Mouse (Mus musculus): ENCODE data around the gene Aff3.

Aff3 gene

DNA sequence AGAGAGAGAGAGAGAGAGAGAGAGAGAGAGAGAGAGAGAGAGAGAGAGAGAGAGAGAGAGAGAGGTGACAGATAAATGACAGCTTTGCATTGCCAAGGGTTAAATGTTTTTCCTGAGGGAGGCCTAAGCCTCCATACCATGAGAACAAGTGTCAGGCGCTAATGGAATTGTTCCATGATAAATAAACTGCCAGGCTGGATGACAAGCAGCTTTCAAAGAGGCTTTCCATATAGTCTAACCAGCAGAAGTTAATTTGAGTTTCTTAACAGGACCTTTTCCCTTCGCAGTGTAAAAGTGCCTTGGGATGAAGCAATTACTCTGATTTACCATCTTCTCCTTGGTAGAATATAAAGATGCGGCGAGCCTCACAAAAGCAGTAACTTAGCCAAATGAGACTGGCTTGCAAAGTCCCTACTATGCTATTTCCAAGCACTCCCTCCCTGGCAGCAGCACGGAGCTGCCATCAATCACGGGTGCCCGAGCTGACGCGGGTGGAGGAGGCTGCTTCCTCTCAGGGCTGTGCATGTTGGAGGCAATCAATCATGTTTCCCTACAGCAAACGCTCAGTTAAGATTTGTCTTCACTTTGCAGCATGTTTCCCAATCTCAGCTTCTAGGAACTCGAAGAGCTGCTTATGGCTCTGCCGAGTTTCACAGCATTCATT, 119.3 kb downstream of the Aff3 start:
- WGBS, result 35% methylated on average over 12 of the region's 12 CpGs

GRCm38 (mm10) chr1:38544501-38544900, 120.3 kb downstream of the Aff3 start:
- 70% methylated on average over 3 of the region's 3 CpGs for WGBS

GRCm38 (mm10) chr1:38541536-38541935, 123.2 kb downstream of the Aff3 start:
- 68% methylated on average over 4 of the region's 4 CpGs for WGBS

GRCm38 (mm10) chr1:38536929-38537540, 127.7 kb downstream of the Aff3 start:
- WGBS, result 92% methylated on average over 16 of the region's 16 CpGs

DNA sequence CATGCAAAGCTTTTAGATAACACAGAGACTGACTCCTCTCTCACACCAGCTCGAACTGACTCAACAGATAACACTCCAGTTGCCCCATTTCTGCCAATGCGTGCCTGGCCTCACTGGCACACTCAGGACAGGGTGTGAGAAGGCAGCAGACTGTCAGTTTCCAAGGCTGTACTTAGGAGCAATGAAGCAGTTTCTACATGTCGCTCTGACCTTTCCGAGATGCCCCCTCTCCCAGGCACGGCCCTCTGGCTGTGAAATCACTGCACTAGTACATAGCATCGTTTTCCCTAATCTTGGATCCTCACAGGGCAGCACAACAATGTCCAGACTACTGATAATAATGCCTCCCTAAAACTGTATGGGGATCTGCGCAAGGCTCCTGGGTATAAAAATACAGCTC, 132.2 kb downstream of the Aff3 start:
- WGBS, result 93% methylated on average over 7 of the region's 7 CpGs

DNA sequence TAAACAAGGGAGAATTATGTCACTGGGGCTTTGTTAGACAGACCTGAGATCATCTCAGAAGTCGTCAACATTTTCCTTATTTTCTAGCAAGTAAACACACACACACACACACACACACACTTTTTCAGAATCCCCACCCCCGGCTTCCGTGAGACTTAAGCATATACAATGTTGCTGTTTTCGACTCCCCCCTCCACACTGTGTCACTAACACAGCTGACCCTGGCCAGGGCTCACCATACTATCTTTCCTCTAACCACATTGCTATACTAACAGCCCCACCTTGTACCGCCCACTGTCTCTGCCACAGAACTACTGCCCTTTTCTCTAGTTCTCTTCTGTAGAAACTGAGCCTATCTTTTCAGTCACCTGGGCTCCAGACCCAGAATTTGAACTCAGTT, 136.1 kb downstream of the Aff3 start:
- 89% methylated on average over 5 of the region's 5 CpGs for WGBS

- 88% methylated on average over 5 of the region's 5 CpGs for WGBS
These were observed 138.2 kb downstream of the Aff3 start for GRCm38 (mm10) chr1:38526568-38526967.

GRCm38 (mm10) chr1:38521651-38522050, 143.1 kb downstream of the Aff3 start:
- WGBS, result 95% methylated on average over 11 of the region's 11 CpGs

DNA sequence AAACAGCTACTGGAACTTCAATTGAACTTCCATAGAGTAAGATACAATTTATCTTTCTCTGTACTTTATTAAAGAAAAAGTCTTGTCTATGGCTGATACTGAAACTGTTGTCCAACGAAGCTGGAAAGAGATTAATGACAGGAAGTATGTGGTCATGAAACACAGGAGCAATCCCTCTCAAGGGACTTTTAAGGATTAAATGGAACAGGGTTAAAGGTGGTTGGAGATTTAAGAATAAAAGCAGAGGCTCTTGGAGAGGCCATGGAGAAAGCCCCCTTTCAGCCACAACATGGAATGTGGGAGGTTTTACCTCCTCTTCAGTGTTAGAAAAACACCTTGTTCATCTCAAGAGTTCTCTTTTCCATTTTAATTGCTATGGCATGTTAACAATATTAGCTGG, 148.5 kb downstream of the Aff3 start:
- 67% methylated on average over 1 of the region's 1 CpGs for WGBS

- 58% methylated on average over 4 of the region's 4 CpGs for WGBS
These were observed 150.1 kb downstream of the Aff3 start for GRCm38 (mm10) chr1:38514634-38515011.

DNA sequence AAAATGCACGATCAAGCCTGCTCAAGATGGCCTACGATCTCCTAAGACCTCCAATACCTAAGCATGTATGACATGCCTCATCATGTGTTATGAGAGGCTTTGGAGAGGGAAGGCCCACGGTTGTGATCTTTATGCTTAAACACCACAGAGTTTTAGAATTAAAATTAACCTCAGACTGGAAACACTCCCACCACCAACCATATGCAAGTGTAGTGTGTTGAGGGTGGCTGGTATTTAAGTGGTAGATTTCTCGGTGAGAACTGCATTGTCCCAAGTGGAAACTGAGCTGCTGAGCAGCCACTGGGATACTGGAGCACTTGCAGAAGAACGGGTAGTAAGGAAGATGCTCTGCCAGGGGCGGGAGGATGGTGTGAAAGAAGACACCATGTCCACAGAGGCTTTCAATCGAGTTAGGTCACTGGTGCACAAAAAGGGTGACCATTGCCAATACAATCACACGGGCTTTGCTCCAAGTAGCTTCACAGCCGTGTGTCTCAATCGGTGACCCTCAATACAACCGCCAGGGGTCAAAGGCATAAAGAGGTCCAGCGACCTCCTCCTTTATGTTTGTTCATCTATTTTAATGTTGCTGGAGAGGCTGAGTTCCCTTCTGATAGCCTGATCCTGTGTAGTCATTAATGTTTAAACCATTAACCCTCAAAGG, 150.7 kb downstream of the Aff3 start:
- 63% methylated on average over 12 of the region's 12 CpGs for WGBS

DNA sequence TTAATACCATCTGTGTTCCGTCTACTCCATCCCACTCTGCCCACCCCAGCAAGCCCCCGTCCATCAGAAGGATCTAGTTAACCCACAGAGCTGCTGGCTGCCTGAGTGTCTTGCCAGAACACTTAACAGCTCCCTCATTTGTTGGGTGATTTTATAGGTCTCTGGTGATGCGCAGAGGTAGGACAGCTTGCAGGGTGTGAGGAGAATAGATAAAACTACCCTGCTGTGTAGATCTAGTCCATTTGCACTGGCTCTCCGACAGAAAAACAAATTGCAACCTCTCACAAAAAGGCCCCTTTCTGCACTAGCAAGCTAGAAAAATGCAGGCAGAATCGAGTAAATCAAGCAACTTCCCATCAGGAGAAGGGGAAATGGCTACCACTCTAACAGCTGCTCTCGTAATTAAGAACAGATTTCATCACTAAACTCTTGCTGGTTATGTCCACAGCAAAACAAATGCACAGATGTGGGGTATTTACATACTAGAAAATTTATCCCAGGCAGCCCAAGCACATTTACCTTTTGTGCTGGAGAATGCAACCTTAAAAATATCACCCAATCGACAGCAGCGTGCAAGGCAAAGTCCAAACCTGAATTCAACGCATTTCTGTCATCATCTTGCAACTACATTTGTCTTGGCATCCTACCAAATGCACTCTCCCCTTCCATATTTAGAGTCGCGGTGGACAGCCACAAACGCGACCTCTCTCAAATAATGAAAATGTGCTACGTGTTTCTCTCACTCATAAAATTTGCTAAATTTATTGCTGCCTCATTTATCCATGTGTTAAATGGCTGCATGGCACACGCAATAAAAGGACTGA, 152.3 kb downstream of the Aff3 start:
- WGBS, result 55% methylated on average over 15 of the region's 15 CpGs

DNA sequence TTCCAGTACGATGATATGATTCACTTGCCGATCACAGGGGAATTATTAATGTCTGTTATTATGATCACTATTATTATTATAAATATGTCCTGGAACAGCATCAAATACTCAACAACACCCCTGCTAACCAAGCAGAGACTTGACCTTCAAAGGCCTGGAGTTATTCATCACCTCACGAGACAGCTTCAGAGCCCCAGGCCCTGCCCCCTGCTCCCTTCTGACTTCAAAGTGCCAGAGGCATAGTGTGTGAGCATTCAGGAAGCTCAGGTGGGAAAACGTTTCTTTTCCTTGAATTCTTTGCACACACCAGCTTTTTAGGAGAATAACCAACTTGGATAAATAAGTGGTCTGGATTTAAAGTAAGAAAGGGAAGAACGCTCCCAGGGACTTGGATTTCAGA, 153.7 kb downstream of the Aff3 start:
- 75% methylated on average over 5 of the region's 5 CpGs for WGBS

DNA sequence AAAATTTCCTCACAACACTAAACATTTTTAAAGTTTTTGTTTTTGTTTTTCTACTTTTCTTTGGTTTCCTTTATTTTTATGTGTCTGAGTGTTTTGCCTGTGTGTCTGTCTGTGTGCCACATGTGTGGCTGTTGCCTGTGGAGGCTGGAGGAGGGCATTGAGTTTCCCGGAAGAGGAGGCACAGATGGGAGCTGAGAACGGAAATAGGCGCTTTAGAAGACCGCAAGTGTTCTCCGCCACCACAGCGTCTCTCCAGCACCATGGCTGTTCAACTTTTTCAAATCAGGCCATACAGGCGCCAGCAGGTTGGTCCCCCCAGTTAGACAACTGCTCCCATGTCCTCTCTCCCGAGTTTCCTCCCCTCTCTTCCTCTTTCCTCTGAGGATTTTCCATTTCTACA, 155.5 kb downstream of the Aff3 start:
- WGBS, result 82% methylated on average over 8 of the region's 8 CpGs

- WGBS, result 88% methylated on average over 7 of the region's 7 CpGs
These were observed 157.0 kb downstream of the Aff3 start for GRCm38 (mm10) chr1:38507636-38508179.

DNA sequence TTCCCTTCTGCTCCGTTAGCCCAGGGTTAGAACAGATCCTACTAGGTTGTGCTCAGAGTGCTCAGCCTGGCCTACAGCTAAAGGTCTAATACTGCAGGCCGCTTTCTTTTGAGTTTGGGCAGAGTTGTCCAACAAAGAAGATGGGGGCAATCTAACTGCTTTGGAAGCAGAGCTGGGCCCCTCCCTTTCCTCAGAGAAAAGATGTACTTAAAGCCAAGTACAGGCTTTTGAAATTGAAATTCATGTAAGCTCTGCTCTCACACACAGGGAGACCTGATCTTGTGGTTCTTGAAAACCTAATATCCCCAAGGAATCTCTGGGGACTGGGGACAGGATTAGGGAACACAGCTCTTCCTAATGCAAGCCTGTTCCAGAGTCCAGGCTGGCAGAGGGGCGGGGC, 158.4 kb downstream of the Aff3 start:
- WGBS, result 85% methylated on average over 3 of the region's 3 CpGs

DNA sequence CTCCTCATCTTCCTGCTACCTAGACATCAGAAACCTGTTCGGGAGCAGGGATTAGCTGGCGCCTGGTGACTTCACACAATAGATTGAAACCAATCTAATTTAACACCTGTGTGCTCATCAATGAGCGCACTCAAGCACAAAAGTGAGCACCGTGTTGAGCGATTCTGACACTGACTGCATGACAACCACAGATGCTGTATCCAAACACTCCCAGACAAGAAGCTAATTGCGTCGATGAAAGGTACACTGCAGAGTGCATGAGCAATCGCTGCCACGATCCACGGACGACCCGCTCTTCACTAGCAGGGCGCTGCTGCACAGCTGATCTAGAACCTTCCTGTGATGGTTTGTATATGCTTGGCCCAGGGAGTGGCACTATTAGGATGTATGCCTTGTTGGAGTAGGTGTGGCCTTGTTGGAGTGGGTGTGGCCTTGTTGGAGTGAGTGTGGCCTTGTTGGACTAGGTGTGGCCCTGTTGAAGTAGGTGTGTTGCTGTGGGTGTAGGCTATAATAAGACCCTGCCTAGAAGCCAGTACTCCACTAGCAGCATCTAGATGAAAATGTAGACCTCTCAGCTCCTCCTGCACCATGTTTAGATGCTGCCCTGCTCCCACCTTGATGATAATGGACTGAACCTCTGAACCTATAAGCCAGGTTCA, 161.2 kb downstream of the Aff3 start:
- WGBS, result 77% methylated on average over 13 of the region's 13 CpGs

- WGBS, result 46% methylated on average over 7 of the region's 7 CpGs
These were observed 162.0 kb downstream of the Aff3 start for GRCm38 (mm10) chr1:38502797-38503196.

- WGBS, result 95% methylated on average over 7 of the region's 7 CpGs
These were observed 163.5 kb downstream of the Aff3 start for GRCm38 (mm10) chr1:38501231-38501630.

DNA sequence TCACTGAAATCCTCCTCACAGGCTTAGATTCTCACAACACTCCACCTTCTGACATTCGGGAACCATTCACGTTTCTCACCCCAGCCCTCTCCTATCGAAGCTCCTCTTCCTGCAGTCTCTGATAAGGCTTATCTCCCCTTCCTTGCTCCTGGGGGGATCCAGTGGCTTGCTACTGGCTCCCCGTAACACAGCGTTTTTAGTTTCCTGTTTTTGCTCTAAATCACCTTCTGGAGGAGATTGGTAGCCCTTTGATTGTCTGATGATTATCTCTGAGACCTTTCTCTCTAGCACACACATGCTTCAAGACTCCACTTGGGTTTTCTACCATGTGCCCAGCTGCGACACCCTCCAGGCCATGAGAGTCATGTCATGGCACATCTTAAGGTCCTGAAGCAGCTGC, 165.3 kb downstream of the Aff3 start:
- 84% methylated on average over 6 of the region's 6 CpGs for WGBS

GRCm38 (mm10) chr1:38497576-38497975, 167.2 kb downstream of the Aff3 start:
- WGBS, result 49% methylated on average over 6 of the region's 6 CpGs

Data from cerebral cortex, adult 2 months (tissue).